Mouse (Mus musculus) adrenal gland, adult 2 months (tissue): ENCODE measurements at regions not wholly inside any gene's neighbourhood (a gene's known extent, or its start where the extent isn't known, plus 50 kb on each side); places are given as distances from the start of the nearest gene placed in this dataset.

Experiments used
- DNase-seq: peaks from one replicate; pipeline ENCODE4 v3.0.0; 2021

DNA sequence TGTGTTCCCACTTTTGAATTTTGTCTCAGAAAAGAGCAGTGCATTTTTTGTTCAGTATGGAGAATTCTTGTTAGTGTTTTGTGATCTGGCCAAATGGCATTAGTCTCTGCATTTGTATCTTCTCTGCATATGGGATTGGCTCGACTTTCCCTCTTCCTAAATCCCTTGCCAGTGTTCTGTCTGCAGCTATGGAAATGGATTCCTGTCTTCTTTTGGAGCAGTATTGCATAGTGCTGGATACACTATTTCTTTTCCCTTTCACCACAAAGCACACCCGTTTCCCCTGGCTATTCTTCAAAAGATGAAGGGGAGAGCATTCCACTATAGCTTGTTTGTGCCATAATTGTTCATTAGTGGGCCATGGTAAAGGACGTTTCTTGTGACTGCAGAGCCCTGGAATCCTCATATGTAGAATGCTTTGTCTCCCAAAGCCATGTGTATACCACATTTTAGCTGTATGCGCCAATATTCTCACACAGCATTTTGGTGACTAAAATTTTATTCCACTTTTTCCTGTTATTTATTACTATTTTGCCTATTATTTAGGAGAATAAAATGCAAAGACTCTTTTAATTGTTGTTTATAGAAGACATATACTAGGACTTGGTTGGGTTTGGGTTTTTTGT is 197.8 kb downstream of the Hs3st1 start:
- DNase-seq = no peak

DNA sequence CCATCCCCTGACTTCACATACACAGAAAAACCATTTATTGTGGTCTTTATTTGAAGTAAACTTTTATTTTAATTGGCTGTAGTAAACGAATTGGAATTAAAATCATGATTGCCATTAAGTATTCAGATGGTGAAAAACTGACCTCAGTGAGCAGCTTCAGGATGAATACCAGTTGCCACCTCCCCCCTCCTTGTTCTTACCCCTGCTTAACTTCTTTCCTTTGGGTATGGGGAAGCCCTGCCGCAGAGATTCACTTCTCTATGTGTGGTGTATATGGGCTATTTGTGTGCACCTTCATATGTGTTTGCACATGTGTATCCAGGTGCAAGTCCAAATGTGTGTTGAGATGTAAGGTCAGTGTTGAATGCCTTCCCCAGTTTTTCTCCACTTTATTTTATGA is 218.2 kb downstream of the Hs3st1 start:
- DNase-seq = no peak

GRCm38 (mm10) chr5:39536351-39536750 is 218.9 kb downstream of the Hs3st1 start:
- no peak for DNase-seq

DNA sequence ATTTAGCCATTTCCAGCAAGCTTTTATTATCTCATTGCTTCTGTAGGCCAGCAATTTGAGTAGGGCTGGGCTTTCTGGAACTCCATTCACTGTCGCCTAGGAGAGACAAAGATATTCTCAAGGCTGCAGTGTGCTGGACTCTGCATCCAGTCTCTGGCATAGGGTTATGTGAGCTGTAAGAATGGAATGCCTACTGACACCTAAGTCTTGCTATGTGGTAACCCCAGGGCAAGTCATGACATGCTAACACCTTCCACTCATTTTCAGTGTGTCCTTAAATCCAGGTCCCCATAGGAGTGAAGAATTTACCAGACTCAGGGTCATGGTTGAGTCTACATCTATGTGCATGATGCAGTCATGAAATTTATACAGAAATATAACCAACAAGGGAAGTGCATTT is 245.0 kb downstream of the Hs3st1 start:
- no peak for DNase-seq

DNA sequence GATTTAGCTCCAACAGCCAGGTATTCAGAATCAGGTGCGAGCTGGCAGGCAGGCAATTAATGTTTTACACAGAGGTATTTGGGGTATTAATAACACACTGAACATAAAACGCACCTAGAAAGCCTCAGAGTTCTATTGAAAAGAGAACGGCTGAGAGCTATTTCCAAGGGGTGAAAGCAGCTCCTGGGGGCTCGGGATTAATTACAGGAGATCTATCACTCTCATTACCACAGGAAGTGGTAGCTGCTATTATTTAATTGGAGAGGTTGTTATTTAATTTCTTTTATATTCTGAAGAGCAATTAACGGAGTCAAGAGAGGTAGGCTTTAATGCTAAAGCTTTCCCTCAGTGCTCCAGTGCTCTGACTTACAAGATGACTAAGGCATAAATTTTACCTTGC is 272.5 kb downstream of the Hs3st1 start:
- DNase-seq = no peak

GRCm38 (mm10) chr5:39458116-39458525 is 297.2 kb downstream of the Hs3st1 start:
- DNase-seq = no peak

GRCm38 (mm10) chr5:39453706-39454105 is 301.6 kb downstream of the Hs3st1 start:
- peak; percentile 54 for DNase-seq

DNA sequence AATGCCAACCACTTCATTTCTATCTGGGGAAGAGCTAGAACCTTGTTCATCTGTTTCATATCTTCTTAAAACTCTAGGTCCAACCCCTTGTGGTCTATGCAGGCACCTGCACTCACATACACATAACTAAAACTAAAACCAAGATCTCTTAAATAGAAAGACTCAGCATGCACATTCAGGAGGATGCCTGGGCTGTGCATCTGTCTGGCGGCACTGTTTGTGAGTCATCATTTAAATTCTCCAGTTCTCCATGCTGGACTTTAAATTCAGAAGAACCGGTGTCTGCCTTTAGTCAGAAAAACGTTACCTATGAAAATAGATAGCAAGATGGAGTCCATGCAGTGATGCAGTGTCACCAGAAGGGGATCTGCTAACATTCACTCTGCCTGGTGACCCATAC is 314.5 kb downstream of the Hs3st1 start:
- no peak for DNase-seq

DNA sequence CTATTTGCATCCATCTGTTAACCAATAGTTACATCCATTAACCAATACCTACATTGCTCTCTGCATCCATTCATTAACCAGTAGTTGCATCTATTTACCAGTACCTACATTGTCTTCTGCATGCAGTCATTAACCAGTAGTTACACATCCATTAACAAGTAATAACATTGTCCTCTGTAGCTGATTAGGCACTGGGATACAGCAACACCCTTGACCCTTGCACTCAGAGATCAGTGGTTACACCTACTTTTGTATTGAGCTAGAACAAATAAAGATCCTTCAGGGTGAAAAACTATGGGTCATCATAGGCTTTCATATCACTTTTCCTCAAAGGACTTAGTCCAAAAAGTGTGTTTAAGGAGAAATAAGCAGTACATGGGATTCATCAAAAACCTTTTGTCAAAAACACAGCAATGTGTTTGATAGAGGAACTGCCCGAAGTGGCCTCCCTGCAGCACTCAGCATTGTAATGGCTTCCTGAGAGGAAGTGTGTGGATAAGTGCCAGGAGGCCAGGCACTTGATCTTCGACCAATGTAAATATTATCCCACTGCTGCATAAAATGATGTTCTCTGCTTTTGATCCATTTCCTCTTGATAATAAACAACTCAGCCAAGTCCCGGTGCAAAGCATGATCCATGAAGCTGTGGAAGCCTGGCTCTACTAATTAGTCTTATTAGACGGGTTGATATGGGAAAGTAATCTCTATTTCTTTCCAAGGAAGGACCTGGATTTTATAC is 317.6 kb downstream of the Hs3st1 start:
- peak; percentile 45 for DNase-seq

DNA sequence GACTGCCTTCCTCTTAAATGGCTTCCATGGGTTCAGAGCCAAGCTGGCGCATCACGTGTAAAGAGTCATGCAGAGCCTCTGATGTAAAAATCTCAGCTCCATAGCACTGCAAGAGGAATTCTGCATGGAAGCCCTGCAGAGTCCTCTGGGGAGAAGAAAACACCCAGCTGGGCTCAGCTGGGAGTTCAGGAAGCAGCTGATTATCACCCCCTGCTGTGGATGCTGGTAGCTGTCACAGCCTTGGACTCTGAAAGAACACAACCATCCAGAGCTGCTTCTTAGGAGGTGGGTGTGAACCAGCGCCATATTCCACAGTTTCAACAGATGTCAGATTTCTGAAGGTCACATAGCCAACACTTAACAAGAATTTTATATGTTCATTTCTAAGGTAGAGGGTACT is 329.2 kb downstream of the Hs3st1 start:
- DNase-seq = no peak

DNA sequence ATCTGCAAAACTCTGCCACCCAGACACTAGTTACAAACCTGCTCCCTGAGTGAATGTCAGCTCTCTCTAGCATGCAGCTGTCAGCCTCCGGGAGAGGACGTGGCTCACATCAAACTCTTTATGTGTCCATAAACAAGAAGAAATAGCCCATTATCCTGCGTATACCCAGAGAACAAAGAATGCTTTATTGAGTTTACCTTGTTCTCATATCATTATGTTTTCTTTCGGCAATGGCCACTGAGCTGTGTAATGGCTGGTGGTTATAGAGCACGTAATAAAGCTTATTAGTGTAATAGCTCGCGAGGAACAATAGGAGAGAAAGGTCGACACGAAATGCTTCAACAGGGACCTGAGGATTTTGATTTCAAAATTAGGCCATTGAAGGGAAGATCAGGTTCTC is 331.6 kb downstream of the Hs3st1 start:
- no peak for DNase-seq

GRCm38 (mm10) chr5:39418795-39419194 is 336.5 kb downstream of the Hs3st1 start:
- DNase-seq = no peak

GRCm38 (mm10) chr5:39417845-39418154 is 337.5 kb downstream of the Hs3st1 start:
- DNase-seq = no peak

DNA sequence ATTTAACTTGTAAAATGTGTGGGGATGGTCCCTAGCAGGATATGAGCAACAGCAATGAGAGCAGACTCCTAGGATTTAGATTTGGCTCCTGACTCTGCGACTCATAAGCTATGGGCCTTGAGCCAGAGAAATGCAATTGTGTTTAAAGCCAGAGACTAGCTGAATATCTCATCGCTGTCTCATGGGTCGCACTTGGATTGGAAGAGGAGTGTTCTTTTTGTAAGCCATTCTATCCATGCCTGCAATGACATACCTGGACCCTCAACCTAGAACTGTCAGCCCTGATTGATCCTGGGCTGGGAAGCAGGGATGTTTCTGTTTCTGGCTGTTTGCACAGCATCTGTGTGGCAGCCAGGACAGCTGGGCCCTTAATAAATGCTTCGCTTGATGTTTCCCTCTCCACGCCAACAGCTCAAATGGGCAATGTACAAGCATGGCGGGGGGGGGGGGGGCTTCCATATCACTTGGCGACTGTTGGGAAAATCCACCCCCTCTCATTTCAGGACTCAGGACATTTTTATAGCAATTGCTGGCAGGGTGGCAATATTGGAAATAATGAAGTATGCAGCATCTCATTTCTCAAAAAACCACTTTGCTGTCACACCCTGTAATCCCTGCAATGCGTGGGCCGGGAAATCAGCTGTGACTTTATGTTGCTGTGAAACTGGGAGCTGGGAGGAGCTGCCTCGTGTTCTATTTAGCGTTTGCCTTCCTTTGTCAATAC is 338.0 kb downstream of the Hs3st1 start:
- no peak for DNase-seq

GRCm38 (mm10) chr5:39416597-39417023 is 338.7 kb downstream of the Hs3st1 start:
- no peak for DNase-seq

GRCm38 (mm10) chr5:39412756-39413155 is 342.5 kb downstream of the Hs3st1 start:
- DNase-seq = no peak

DNA sequence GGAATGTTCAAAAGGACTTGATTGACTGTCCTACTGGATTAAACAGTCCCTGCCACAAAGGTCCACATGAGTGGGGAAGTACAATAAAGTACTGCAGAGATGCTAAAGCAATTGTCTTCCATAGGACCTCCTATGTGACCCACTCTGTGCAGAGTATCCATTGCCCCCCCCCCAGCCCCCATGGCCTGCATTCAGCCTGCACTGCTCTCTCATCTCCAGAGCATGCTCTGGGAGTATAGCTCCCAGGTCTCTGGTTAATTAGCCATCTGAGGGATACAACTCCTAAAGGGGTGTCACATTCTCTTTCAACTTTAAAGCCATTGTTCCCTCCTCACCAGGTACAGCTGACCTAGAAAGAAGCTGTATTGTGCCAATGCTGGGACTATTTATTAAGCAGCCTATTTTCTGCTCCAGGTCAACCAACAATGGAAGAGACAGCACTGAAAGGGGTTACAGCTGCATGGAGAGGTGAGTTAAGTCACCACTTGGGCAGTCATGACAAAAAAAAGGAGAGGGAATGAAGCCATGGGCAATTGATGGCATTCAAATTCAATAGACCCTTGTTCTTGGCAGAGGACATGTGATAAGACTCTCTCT is 364.8 kb downstream of the Hs3st1 start:
- DNase-seq = no peak

DNA sequence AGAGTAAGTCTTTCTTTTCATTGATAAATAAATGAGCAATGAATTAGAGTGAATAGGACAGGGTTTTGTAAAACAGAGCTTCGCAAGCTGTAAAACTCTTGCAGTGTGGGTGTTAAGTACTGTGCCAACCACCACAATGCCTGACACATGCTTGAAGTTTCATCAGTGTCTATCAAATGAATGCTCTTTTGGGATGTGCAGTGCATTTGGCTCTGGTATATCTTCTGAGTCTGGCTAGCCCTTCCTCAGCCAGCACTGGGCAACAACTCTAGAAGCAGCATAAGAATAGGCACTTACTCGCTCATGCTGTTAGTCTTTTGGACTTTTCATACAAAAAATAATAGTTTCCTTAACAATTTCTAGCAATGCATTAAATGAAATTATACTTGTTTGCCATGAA is 370.9 kb downstream of the Hs3st1 start:
- DNase-seq = no peak

- no peak for DNase-seq
Observed at GRCm38 (mm10) chr5:39374199-39374598, 381.1 kb downstream of the Hs3st1 start.

- DNase-seq = no peak
Observed at GRCm38 (mm10) chr5:39348680-39349079, 406.6 kb downstream of the Hs3st1 start.

DNA sequence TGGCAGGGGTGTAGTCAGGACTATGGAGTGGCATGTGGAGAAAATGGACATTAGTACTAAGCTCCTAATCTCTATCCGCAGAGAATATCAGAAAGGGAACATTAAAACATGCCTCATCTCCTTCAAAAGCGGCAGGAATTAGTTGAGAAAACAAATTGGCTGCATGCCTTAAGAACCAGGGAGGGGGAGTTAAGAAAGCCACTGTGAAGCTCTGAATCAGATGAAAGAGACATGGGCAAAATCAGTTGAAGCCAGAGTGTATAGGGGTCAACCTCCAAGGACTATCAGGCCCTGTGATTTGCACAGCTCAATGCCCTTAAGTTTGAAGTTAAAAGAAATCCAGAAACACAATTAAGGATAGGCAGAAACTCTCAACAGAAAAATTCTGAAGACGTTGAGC is 408.3 kb downstream of the Hs3st1 start:
- DNase-seq = no peak

GRCm38 (mm10) chr5:39337917-39338316 is 417.4 kb downstream of the Hs3st1 start:
- no peak for DNase-seq

- no peak for DNase-seq
Observed at GRCm38 (mm10) chr5:39336484-39336985, 418.7 kb downstream of the Hs3st1 start.
